Mouse (Mus musculus): ENCODE measurements around the gene Nsun3.

DNA sequence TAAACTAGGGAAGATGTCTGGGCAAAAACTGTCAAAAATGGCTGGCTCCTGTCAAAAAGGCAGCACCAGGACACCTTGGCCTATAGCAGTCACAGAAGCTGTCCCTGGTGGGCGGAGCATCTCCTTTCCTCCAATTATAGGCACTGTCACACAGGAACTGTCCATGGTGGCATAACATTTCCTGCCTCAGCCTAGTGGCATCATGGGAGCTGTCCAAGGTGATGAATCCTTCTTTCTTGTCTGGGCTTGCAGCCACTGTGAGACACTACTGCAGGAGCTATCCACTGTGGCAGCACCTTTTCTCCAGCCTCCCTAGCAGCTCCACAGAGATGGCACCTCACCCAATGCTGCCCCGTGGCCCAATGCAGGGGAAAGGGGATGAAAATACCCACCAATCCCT lies 28.3 kb downstream of the Nsun3 start:
- TF ChIP-seq POLR2A (IDR thresholded peaks at IDR 0.05; ENCODE audit: extremely low read depth, insufficient read depth, low read length): no peak
- TF ChIP-seq CTCF (IDR thresholded peaks at IDR 0.05; ENCODE audit: extremely low read depth, insufficient read depth, low read length): no peak
